Mouse (Mus musculus) embryonic facial prominence, embryonic 11.5 days (tissue): ENCODE results near the gene Tnfrsf12a. TPM values are rescaled to one million over a fixed set of nuclear protein-coding genes. Genes with fewer than 3 reads are reported as not detected.

ENCODE experiments used
- ATAC-seq: fragments of 200-750 bp; cut with Nextera tagmentation; replicated peaks from 2 replicates; pipeline ENCODE4 v1.8.0; 2017; ENCODE audit warnings: low read depth; ENCODE audit not compliant: insufficient number of reproducible peaks, low FRiP score, low TSS enrichment
- DNase-seq: peaks from one replicate; pipeline ENCODE4 v3.0.0-alpha.2; 2015; ENCODE audit warnings: low spot score
- H3K27ac ChIP-seq: fragments of 300-500 bp; sonication (generic); replicated peaks from 2 replicates; pipeline ENCODE4 v1.5.1; 2014; ENCODE audit warnings: mild to moderate bottlenecking, low read depth, low read length, control low read depth
- H3K27me3 ChIP-seq: fragments of 300-500 bp; sonication (generic); 2 replicates; pipeline ENCODE4 v1.6.1; 2014; ENCODE audit warnings: mild to moderate bottlenecking, low read length, moderate library complexity, mixed read lengths; ENCODE audit not compliant: control insufficient read depth, insufficient read depth
- H3K36me3 ChIP-seq: fragments of 300-500 bp; sonication (generic); replicated peaks from 2 replicates; pipeline ENCODE4 v1.6.1; 2014; ENCODE audit warnings: low read depth, mild to moderate bottlenecking, low read length, moderate library complexity, mixed read lengths; ENCODE audit not compliant: control insufficient read depth, insufficient read depth
- H3K4me1 ChIP-seq: fragments of 300-500 bp; sonication (generic); 2 replicates; pipeline ENCODE4 v1.6.1; 2014; ENCODE audit warnings: low read length, mixed read lengths; ENCODE audit not compliant: control insufficient read depth, insufficient read depth
- H3K4me2 ChIP-seq: fragments of 300-500 bp; sonication (generic); 2 replicates; pipeline ENCODE4 v1.6.1; 2014; ENCODE audit warnings: low read depth, mild to moderate bottlenecking, control low read depth, low read length, moderate library complexity
- H3K4me3 ChIP-seq: fragments of 300-500 bp; sonication (generic); 2 replicates; pipeline ENCODE4 v1.5.1; 2014; ENCODE audit warnings: low read depth, low read length, control low read depth
- H3K9ac ChIP-seq: fragments of 300-500 bp; sonication (generic); replicated peaks from 2 replicates; pipeline ENCODE4 v1.6.1; 2014; ENCODE audit warnings: mild to moderate bottlenecking, control low read depth, low read length
- H3K9me3 ChIP-seq: fragments of 300-500 bp; sonication (generic); replicated peaks from 2 replicates; pipeline ENCODE4 v1.6.1; 2016; ENCODE audit warnings: mild to moderate bottlenecking, low read length, inconsistent platforms, mixed read lengths; ENCODE audit not compliant: control insufficient read depth
- whole genome bisulfite sequencing: fragments of 180-500 bp; shearing (Covaris S2); extraction: QIAGEN DNeasy Blood & Tissue Kit; methylation state at CpG from one replicate; pipeline ENCODE4 v1.1.7; 2014; 5-methylcytosine and 5-hydroxymethylcytosine counted together
- polyA plus RNA-seq: library from polyadenylated mRNA; unstranded; fragments of >200 nt; fragmentation: Nextera tagmentation; extraction: Ambion mirVana; gene quantifications from 2 replicates; pipeline ENCODE4 v1.2.1, GENCODE M21; 2014

Gene Tnfrsf12a
- polyA plus RNA-seq, 1 experiment from 2014 or later, result 6.8 TPM

- H3K4me3 ChIP-seq, result no peak overlapping the region
- ATAC-seq (no peak), DNase-seq (no peak)
- WGBS, result 61% methylated on average over 2 of the region's 2 CpGs
- no peak overlapping the region for H3K9ac ChIP-seq
- H3K27me3 ChIP-seq, result no peaks in the 10 kb centered on the region; the same call in 1 of the 2 replicates
- no peaks in the 10 kb centered on the region for H3K36me3 ChIP-seq
- no peak overlapping the region for H3K27ac ChIP-seq
- H3K4me2 ChIP-seq, result no peak overlapping the region
- no peaks in the 10 kb centered on the region for H3K9me3 ChIP-seq
- H3K4me1 ChIP-seq, result no peaks in the 10 kb centered on the region
Measured at GRCm38 (mm10) chr17:23654410-23654809, 22.9 kb downstream of the Tnfrsf12a start.

GRCm38 (mm10) chr17:23654001-23654400 is 23.3 kb downstream of the Tnfrsf12a start:
- no peak for ATAC-seq
- 61% methylated on average over 6 of the region's 6 CpGs for WGBS

GRCm38 (mm10) chr17:23653324-23653723 is 23.9 kb downstream of the Tnfrsf12a start:
- Histone ChIP-seq H3K9me3 (no peaks in the 10 kb centered on the region), H3K4me1 (no peaks in the 10 kb centered on the region), H3K27ac (no peak overlapping the region), H3K4me3 (no peak overlapping the region), H3K36me3 (no peaks in the 10 kb centered on the region), H3K9ac (no peak overlapping the region), H3K27me3 (no peaks in the 10 kb centered on the region; the same call in 1 of the 2 replicates), H3K4me2 (no peak overlapping the region)
- ATAC-seq, result no peak
- 71% methylated on average over 1 of the region's 2 CpGs for WGBS
- no peak for DNase-seq

More at GRCm38 (mm10) chr17:23654001-23654400, 23.3 kb downstream of the Tnfrsf12a start:
- no peak overlapping the region for H3K9ac ChIP-seq
- H3K4me3 ChIP-seq, result no peak overlapping the region
- H3K9me3 ChIP-seq, result no peaks in the 10 kb centered on the region
- H3K36me3 ChIP-seq, result no peaks in the 10 kb centered on the region
- DNase-seq, result no peak
- H3K27ac ChIP-seq, result no peak overlapping the region
- H3K27me3 ChIP-seq, result no peaks in the 10 kb centered on the region; the same call in 1 of the 2 replicates
- no peak overlapping the region for H3K4me2 ChIP-seq
- no peaks in the 10 kb centered on the region for H3K4me1 ChIP-seq

GRCm38 (mm10) chr17:23651363-23651762 is 25.9 kb downstream of the Tnfrsf12a start:
- Histone ChIP-seq H3K9me3 (no peaks in the 10 kb centered on the region), H3K27me3 (no peaks in the 10 kb centered on the region), H3K9ac (no peak overlapping the region), H3K4me1 (no peaks in the 10 kb centered on the region), H3K36me3 (no peaks in the 10 kb centered on the region), H3K27ac (no peak overlapping the region), H3K4me3 (no peak overlapping the region), H3K4me2 (no peak overlapping the region)
- WGBS, result 85% methylated on average over 6 of the region's 6 CpGs
- ATAC-seq, result no peak
- no peak for DNase-seq

GRCm38 (mm10) chr17:23645894-23646293 is 31.4 kb downstream of the Tnfrsf12a start:
- Histone ChIP-seq H3K4me3 (no peak overlapping the region), H3K9ac (no peak overlapping the region), H3K9me3 (no peaks in the 10 kb centered on the region), H3K36me3 (no peaks in the 10 kb centered on the region), H3K4me1 (no peaks in the 10 kb centered on the region; the same call in 1 of the 2 replicates), H3K4me2 (no peak overlapping the region), H3K27me3 (peaks cover 16% of the 10 kb centered on the region), H3K27ac (no peak overlapping the region)
- DNase-seq (no peak), ATAC-seq (no peak)
- WGBS, result 31% methylated on average over 10 of the region's 10 CpGs

- no peaks in the 10 kb centered on the region for H3K9me3 ChIP-seq
- H3K4me2 ChIP-seq, result peak within 1 kb of the TSS; percentile 76
- H3K4me3 ChIP-seq, result peak within 1 kb of the TSS; percentile 40
- ATAC-seq, result 0 out of 2 replicates have a peak, but pooled peaks have one; percentile 49
- peak; percentile 32 for DNase-seq
- H3K9ac ChIP-seq, result peak within 1 kb of the TSS; percentile 46
- H3K27me3 ChIP-seq, result peaks cover 16% of the 10 kb centered on the region
- WGBS, result under 1% methylated on average over 58 of the region's 58 CpGs
- H3K27ac ChIP-seq, result no peak within 1 kb of the TSS
- H3K36me3 ChIP-seq, result no peaks in the 10 kb centered on the region
- H3K4me1 ChIP-seq, result no peaks in the 10 kb centered on the region; the same call in 1 of the 2 replicates
Measured at GRCm38 (mm10) chr17:23644613-23645495, 32.4 kb downstream of the Tnfrsf12a start, which contains the start of gene Mmp25. Gene Mmp25, minus strand, starts transcription at chr17:23645277.

- Histone ChIP-seq H3K4me3 (no peak overlapping the region), H3K9me3 (no peaks in the 10 kb centered on the region), H3K4me1 (no peaks in the 10 kb centered on the region), H3K27me3 (no peaks in the 10 kb centered on the region), H3K9ac (no peak overlapping the region), H3K36me3 (no peaks in the 10 kb centered on the region), H3K4me2 (no peak overlapping the region), H3K27ac (no peak overlapping the region)
- no peak for ATAC-seq
- no peak for DNase-seq
- 83% methylated on average over 8 of the region's 8 CpGs for WGBS
Measured at GRCm38 (mm10) chr17:23631241-23631640, 46.0 kb downstream of the Tnfrsf12a start.
